In the genomic region with DNA sequence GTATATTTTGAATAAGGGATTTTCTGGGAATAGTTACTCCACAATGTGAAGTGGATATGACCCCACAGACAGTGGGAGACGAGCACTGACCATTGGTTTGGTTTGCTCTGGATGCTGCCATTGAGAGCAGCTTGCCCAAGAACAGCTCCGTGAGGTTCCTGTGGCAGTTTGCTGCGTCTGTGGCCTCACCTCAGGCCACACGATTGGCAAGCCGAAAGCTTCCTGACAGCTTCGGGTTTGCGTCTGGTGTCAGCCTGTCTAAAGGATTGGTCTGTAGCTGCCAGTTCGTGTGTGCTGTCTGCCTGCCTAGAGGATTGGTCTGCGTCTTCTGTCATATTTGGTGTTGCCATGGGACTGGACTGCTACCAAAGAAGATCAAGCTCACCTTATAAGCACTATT, we compare ENCODE assay signal across 21 mouse cellular contexts.
"Had no signal": no experiment of that assay in that cellular context is flagged by ENCODE, and none has a peak within 500 bp of the region (broad histone marks: within the 10 kb centered on the region; RNA-seq: fewer than 3 reads in every experiment).

No protein-coding gene starts in this region.

- H3K9me3 ChIP-seq: liver, embryonic 15.5 days; lung, embryonic 15.5 days; megakaryocyte, embryonic 14.5 days; midbrain, embryonic 13.5 days; midbrain, embryonic 15.5 days; neural tube, embryonic 12.5 days had no signal

- H3K4me2 ChIP-seq: liver, embryonic 15.5 days; lung, embryonic 15.5 days; midbrain, embryonic 11.5 days; midbrain, embryonic 13.5 days; midbrain, embryonic 15.5 days; neural tube, embryonic 12.5 days had no signal

- H3K4me1 ChIP-seq: lung, embryonic 15.5 days; midbrain, embryonic 13.5 days; midbrain, embryonic 15.5 days; neural tube, embryonic 12.5 days had no signal

- ATAC-seq: liver, postnatal 0 days; lung, postnatal 0 days; midbrain, embryonic 13.5 days; midbrain, embryonic 15.5 days had no signal

- DNase-seq: liver, postnatal 0 days; lung, adult 2 months; lung, postnatal 14 days; lung, postnatal 36 days; retina, postnatal 1 day; right cerebral cortex, adult 18-20 months; right cerebral cortex, postnatal 25 days; right cerebral cortex, postnatal 4 days; spleen, adult 18-20 months; thymus, adult 18-20 months; thymus, postnatal 25 days; thymus, postnatal 4 days had no signal

- H3K27ac ChIP-seq: liver, embryonic 15.5 days; lung, embryonic 15.5 days; macrophage; midbrain, embryonic 13.5 days; midbrain, embryonic 15.5 days; neural tube, embryonic 12.5 days had no signal

- H3K9ac ChIP-seq: liver, embryonic 15.5 days; liver, postnatal 0 days; lung, embryonic 15.5 days; midbrain, embryonic 13.5 days; midbrain, embryonic 15.5 days; neural tube, embryonic 12.5 days had no signal

- H3K27me3 ChIP-seq: lung, embryonic 15.5 days; megakaryocyte, embryonic 14.5 days; midbrain, embryonic 13.5 days; midbrain, embryonic 15.5 days; neural tube, embryonic 12.5 days had no signal

- H3K4me3 ChIP-seq: liver, embryonic 15.5 days; lung, embryonic 15.5 days; megakaryocyte, embryonic 14.5 days; midbrain, embryonic 13.5 days; midbrain, embryonic 15.5 days; neural tube, embryonic 12.5 days had no signal

- H3K36me3 ChIP-seq: liver, embryonic 15.5 days; lung, embryonic 15.5 days; midbrain, embryonic 13.5 days; midbrain, embryonic 15.5 days; neural tube, embryonic 12.5 days had no signal
